Mouse (Mus musculus): ENCODE measurements around the gene Sel1l3.

The Sel1l3 gene

GRCm38 (mm10) chr5:53172908-53173307 lies 40.8 kb downstream of the Sel1l3 start:
- peak; percentile 50 for DNase-seq (ENCODE audit: low spot score)

GRCm38 (mm10) chr5:53172256-53172636 lies 41.5 kb downstream of the Sel1l3 start:
- no peak for DNase-seq (ENCODE audit: low spot score)

- no peak for DNase-seq (ENCODE audit: low spot score)
Observed at GRCm38 (mm10) chr5:53171611-53172255, 42.0 kb downstream of the Sel1l3 start.

- DNase-seq (ENCODE audit: low spot score) = no peak
Observed at GRCm38 (mm10) chr5:53167564-53167963, 46.2 kb downstream of the Sel1l3 start.

- no peak for DNase-seq (ENCODE audit: low spot score)
Observed at GRCm38 (mm10) chr5:53165672-53166071, 48.1 kb downstream of the Sel1l3 start.

- no peak for DNase-seq (ENCODE audit: low spot score)
Observed at GRCm38 (mm10) chr5:53162436-53162835, 51.3 kb downstream of the Sel1l3 start.

GRCm38 (mm10) chr5:53161506-53162186 lies 52.1 kb downstream of the Sel1l3 start:
- DNase-seq (ENCODE audit: low spot score) = no peak

- no peak for DNase-seq (ENCODE audit: low spot score)
Observed at GRCm38 (mm10) chr5:53160207-53160606, 53.5 kb downstream of the Sel1l3 start.

GRCm38 (mm10) chr5:53159631-53160030 lies 54.1 kb downstream of the Sel1l3 start:
- DNase-seq (ENCODE audit: low spot score) = no peak

- DNase-seq (ENCODE audit: low spot score) = no peak
Observed at GRCm38 (mm10) chr5:53159166-53159565, 54.6 kb downstream of the Sel1l3 start.

GRCm38 (mm10) chr5:53155985-53156679 lies 57.6 kb downstream of the Sel1l3 start:
- DNase-seq (ENCODE audit: low spot score) = no peak

- no peak for DNase-seq (ENCODE audit: low spot score)
Observed at GRCm38 (mm10) chr5:53154501-53154900, 59.2 kb downstream of the Sel1l3 start.

- DNase-seq (ENCODE audit: low spot score) = no peak
Observed at GRCm38 (mm10) chr5:53154078-53154477, 59.6 kb downstream of the Sel1l3 start.

GRCm38 (mm10) chr5:53153144-53153543 lies 60.6 kb downstream of the Sel1l3 start:
- no peak for DNase-seq (ENCODE audit: low spot score)

GRCm38 (mm10) chr5:53151379-53151960 lies 62.3 kb downstream of the Sel1l3 start:
- no peak for DNase-seq (ENCODE audit: low spot score)

- no peak for DNase-seq (ENCODE audit: low spot score)
Observed at GRCm38 (mm10) chr5:53148960-53149685, 64.6 kb downstream of the Sel1l3 start.

GRCm38 (mm10) chr5:53148160-53148923 lies 65.4 kb downstream of the Sel1l3 start:
- no peak for DNase-seq (ENCODE audit: low spot score)

GRCm38 (mm10) chr5:53147418-53147817 lies 66.3 kb downstream of the Sel1l3 start:
- no peak for DNase-seq (ENCODE audit: low spot score)

GRCm38 (mm10) chr5:53146684-53147061 lies 67.1 kb downstream of the Sel1l3 start:
- DNase-seq (ENCODE audit: low spot score) = no peak

GRCm38 (mm10) chr5:53146049-53146683 lies 67.6 kb downstream of the Sel1l3 start:
- DNase-seq (ENCODE audit: low spot score) = no peak

- no peak for DNase-seq (ENCODE audit: low spot score)
Observed at GRCm38 (mm10) chr5:53142587-53142986, 71.1 kb downstream of the Sel1l3 start.
